Mouse (Mus musculus) midbrain, embryonic 10.5 days (tissue): ENCODE measurements around the gene Tmem98. TPM values are rescaled to one million over a fixed set of nuclear protein-coding genes. Genes with fewer than 3 reads are reported as not detected.

Source experiments
- DNase-seq: peaks from one replicate; pipeline ENCODE4 v3.0.0-alpha.2; 2017; ENCODE audit warnings: low spot score
- H3K27ac ChIP-seq: fragments of 300-500 bp; sonication (generic); replicated peaks from 2 replicates; pipeline ENCODE4 v1.5.1; 2016; ENCODE audit warnings: mild to moderate bottlenecking
- H3K27me3 ChIP-seq: fragments of 300-500 bp; sonication (generic); 2 replicates; pipeline ENCODE4 v1.6.1; 2016; ENCODE audit warnings: low read depth, mild to moderate bottlenecking; ENCODE audit not compliant: poor library complexity, severe bottlenecking
- H3K36me3 ChIP-seq: fragments of 300-500 bp; sonication (generic); 2 replicates; pipeline ENCODE4 v1.6.1; 2016; ENCODE audit warnings: mild to moderate bottlenecking, moderate library complexity
- H3K4me1 ChIP-seq: fragments of 300-500 bp; sonication (generic); 2 replicates; pipeline ENCODE4 v1.6.1; 2016
- H3K4me3 ChIP-seq: fragments of 300-500 bp; sonication (generic); 2 replicates; pipeline ENCODE4 v1.5.1; 2016; ENCODE audit warnings: mild to moderate bottlenecking, moderate library complexity
- H3K9me3 ChIP-seq: fragments of 300-500 bp; sonication (generic); replicated peaks from 2 replicates; pipeline ENCODE4 v1.6.1; 2016; ENCODE audit warnings: mild to moderate bottlenecking
- WGBS: fragments of 180-500 bp; shearing (Covaris S2); methylation state at CpG from one replicate; pipeline ENCODE4 v1.1.7; 2016; 5-methylcytosine and 5-hydroxymethylcytosine counted together
- polyA plus RNA-seq: library from polyadenylated mRNA; unstranded; fragments of >200 nt; fragmentation: Nextera tagmentation; extraction: Ambion mirVana; gene quantifications from 2 replicates; pipeline ENCODE4 v1.2.1, GENCODE M21; 2016

Tmem98 gene
- polyA plus RNA-seq, 1 experiment from 2014 or later = 94.5 TPM

DNA sequence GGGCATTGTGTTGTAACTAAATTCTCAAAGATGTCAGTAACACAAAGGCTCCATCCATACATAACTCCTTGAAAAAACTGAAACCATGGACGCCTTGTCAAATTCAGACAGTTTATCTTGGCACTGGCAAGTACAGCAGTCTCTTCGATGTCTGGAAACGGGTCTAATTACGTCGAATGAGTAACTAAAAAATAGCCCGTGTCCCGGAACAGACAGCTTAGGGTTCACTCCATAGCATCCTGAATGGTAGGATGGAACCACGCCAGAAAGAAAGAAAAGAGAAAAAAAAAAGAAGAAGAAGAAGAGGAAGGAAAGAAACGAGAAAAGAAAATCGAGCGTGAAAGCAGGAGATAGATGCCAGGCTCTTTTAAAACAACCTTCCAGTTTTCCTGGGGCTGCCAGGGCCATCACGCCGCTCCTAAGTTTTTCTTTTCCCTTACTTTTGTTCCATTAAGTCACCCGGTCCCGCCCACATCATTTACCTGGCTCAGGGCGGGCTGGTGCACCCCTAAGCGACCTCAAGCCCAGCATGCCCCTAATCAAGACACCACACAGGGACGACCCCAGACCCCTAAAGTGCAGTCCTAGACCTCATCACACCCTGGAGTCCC is 31.0 kb upstream of the Tmem98 start:
- no peaks in the 10 kb centered on the region for H3K9me3 ChIP-seq
- DNase-seq = no peak
- whole genome bisulfite sequencing = 8% methylated on average over 18 of the region's 18 CpGs
- H3K4me3 ChIP-seq = peak overlapping the region; percentile 80
- H3K36me3 ChIP-seq = no peaks in the 10 kb centered on the region
- H3K4me1 ChIP-seq = peaks cover 17% of the 10 kb centered on the region
- H3K27me3 ChIP-seq = peaks cover 26% of the 10 kb centered on the region
- peak overlapping the region; percentile 79 for H3K27ac ChIP-seq

DNA sequence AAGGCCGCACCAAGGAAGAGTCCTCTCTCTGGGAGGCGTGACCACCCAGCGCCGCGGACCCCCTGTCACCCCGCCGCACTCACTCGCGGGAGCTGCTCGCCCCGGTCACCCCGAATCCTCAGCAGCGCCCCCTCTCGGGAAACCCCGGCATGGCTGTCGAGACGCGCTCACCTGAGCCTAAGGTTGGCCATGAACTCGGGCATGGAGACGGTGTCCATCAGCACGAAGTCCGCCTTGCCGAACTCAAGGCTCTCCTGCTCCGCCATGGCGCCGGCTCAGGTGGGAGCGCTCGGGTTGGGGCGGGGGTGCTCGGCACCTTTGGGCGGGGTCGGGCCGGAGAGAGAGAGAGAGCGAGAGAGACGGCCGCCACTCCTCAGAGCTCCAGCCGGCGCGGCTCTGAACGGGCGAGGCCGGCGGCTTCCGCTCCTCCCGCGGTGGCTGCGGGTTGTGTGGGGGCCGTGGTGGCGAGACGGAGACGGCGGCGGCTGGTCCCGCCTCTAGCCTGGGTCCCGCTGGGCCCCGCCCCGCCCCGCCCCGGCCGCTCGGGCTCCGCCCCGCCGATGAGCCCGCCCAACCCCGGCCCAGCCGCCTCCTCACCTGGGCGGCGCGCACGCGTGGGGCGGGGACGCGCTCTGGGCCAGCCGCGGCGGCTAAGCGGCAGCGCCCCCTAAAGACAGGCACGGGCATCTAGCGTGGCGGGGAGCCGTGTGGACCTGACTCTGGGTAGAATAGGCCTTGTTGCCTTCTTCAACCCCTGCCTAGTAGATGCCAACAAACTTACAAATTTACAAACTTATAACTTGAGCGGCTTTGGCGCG is 30.2 kb upstream of the Tmem98 start, which contains the start of gene Myo1d:
Myo1d (minus strand) TSS at position 499 of the 818 bp plus-strand sequence.
- Histone ChIP-seq H3K36me3 (no peaks in the 10 kb centered on the region), H3K4me1 (peaks cover 17% of the 10 kb centered on the region), H3K9me3 (no peaks in the 10 kb centered on the region), H3K27ac (peak within 1 kb of the TSS; percentile 79), H3K4me3 (peak within 1 kb of the TSS; percentile 80), H3K27me3 (peaks cover 26% of the 10 kb centered on the region)
- 1% methylated on average over 69 of the region's 87 CpGs for WGBS
- peak; percentile 86 for DNase-seq

GRCm38 (mm10) chr11:80781535-80781934 is 28.4 kb upstream of the Tmem98 start:
- no peaks in the 10 kb centered on the region for H3K36me3 ChIP-seq
- peaks cover 17% of the 10 kb centered on the region for H3K4me1 ChIP-seq
- DNase-seq = no peak
- WGBS = 92% methylated on average over 2 of the region's 2 CpGs
- H3K9me3 ChIP-seq = no peaks in the 10 kb centered on the region
- no peak overlapping the region for H3K27ac ChIP-seq
- H3K4me3 ChIP-seq = no peak overlapping the region
- peaks cover 26% of the 10 kb centered on the region for H3K27me3 ChIP-seq

GRCm38 (mm10) chr11:80783460-80783859 is 26.5 kb upstream of the Tmem98 start:
- Histone ChIP-seq H3K4me3 (no peak overlapping the region), H3K27me3 (peaks cover 13% of the 10 kb centered on the region), H3K27ac (no peak overlapping the region), H3K9me3 (no peaks in the 10 kb centered on the region), H3K36me3 (no peaks in the 10 kb centered on the region), H3K4me1 (peaks cover 17% of the 10 kb centered on the region)
- WGBS = 86% methylated on average over 7 of the region's 7 CpGs
- DNase-seq = no peak

GRCm38 (mm10) chr11:80784294-80784743 is 25.7 kb upstream of the Tmem98 start:
- Histone ChIP-seq H3K9me3 (no peaks in the 10 kb centered on the region), H3K27me3 (peaks cover 5% of the 10 kb centered on the region), H3K4me1 (peaks cover 13% of the 10 kb centered on the region), H3K36me3 (no peaks in the 10 kb centered on the region), H3K27ac (no peak overlapping the region), H3K4me3 (no peak overlapping the region)
- DNase-seq = no peak
- WGBS = 79% methylated on average over 3 of the region's 3 CpGs

- no peaks in the 10 kb centered on the region for H3K36me3 ChIP-seq
- DNase-seq = no peak
- no peaks in the 10 kb centered on the region for H3K9me3 ChIP-seq
- no peak overlapping the region for H3K27ac ChIP-seq
- no peaks in the 10 kb centered on the region for H3K4me1 ChIP-seq
- no peak overlapping the region for H3K4me3 ChIP-seq
- 84% methylated on average over 5 of the region's 5 CpGs for WGBS
- no peaks in the 10 kb centered on the region for H3K27me3 ChIP-seq
Observed at GRCm38 (mm10) chr11:80785672-80786071, 24.3 kb upstream of the Tmem98 start.

- WGBS = 66% methylated on average over 7 of the region's 7 CpGs
- Histone ChIP-seq H3K36me3 (no peaks in the 10 kb centered on the region), H3K27ac (no peak overlapping the region), H3K4me3 (no peak overlapping the region), H3K9me3 (no peaks in the 10 kb centered on the region), H3K4me1 (no peaks in the 10 kb centered on the region), H3K27me3 (no peaks in the 10 kb centered on the region)
- no peak for DNase-seq
Observed at GRCm38 (mm10) chr11:80789647-80790240, 20.2 kb upstream of the Tmem98 start.

GRCm38 (mm10) chr11:80790413-80790812 is 19.6 kb upstream of the Tmem98 start:
- H3K27me3 ChIP-seq = no peaks in the 10 kb centered on the region
- H3K9me3 ChIP-seq = no peaks in the 10 kb centered on the region
- no peak for DNase-seq
- H3K4me3 ChIP-seq = no peak overlapping the region
- 73% methylated on average over 3 of the region's 3 CpGs for WGBS
- H3K4me1 ChIP-seq = no peaks in the 10 kb centered on the region
- H3K36me3 ChIP-seq = no peaks in the 10 kb centered on the region
- H3K27ac ChIP-seq = no peak overlapping the region

DNA sequence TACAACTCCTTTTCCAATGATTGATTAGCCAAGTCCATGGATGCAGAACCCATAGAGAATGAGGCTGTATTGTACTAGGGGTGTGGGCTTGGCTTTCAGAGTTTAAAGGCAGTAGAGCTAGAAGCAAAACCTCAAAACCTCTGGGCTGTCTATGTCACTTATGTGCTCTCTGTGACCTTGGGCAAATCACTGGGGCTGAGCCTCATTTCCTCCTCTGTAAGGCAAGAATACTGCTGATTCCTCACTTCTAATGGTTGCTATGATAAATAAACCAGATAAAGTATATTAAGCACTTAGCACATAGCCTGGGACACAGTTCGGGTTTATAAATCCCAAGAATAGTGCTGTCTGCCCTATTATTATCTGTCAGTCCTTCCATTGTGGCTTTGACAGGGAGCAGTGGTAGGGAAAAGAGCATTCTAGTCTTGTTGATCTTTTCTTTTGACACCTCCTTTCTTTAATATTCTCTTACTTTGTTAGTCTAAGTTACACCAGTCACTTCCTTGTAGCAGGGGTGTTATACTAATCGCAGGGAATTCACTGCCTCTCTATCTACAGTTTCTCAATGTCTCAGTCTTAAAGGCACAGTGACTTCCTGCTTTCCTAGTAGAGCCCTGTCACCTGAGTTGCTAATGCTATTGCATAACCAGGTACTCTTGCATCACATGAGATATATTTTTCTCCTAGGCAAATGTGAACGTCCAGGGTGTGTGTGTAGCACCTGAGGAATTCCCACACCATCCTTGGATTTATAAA is 18.1 kb upstream of the Tmem98 start:
- no peak overlapping the region for H3K4me3 ChIP-seq
- no peaks in the 10 kb centered on the region for H3K9me3 ChIP-seq
- 87% methylated on average over 3 of the region's 3 CpGs for WGBS
- H3K27ac ChIP-seq = no peak overlapping the region
- no peaks in the 10 kb centered on the region for H3K4me1 ChIP-seq
- no peak for DNase-seq
- H3K27me3 ChIP-seq = no peaks in the 10 kb centered on the region
- H3K36me3 ChIP-seq = no peaks in the 10 kb centered on the region

- no peaks in the 10 kb centered on the region for H3K9me3 ChIP-seq
- no peaks in the 10 kb centered on the region for H3K27me3 ChIP-seq
- no peaks in the 10 kb centered on the region for H3K4me1 ChIP-seq
- no peak overlapping the region for H3K27ac ChIP-seq
- DNase-seq = no peak
- no peak overlapping the region for H3K4me3 ChIP-seq
- 86% methylated on average over 4 of the region's 4 CpGs for WGBS
- no peaks in the 10 kb centered on the region for H3K36me3 ChIP-seq
Observed at GRCm38 (mm10) chr11:80793386-80793785, 16.6 kb upstream of the Tmem98 start.

GRCm38 (mm10) chr11:80794290-80794689 is 15.7 kb upstream of the Tmem98 start:
- WGBS = 91% methylated on average over 4 of the region's 4 CpGs

DNA sequence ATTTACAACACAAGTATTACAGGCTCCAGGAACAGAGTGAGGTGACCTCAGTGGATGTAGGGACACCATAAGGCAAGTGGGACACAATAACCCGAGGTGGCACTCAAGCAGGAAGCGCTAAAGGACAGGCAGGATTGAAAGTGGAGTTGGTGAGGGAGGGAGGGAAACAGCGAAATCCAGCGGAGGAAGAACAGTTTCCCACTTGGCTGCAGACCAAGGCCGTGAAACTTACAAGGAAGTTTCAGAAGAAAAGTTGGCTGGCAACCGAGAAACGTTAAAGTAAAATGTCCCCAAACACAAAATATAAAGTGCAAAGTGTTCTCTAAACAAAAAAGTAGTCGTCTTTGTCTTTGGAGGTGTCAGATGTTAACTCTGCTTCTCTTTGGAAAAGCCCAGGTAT is 14.5 kb upstream of the Tmem98 start:
- Histone ChIP-seq H3K4me3 (no peak overlapping the region), H3K9me3 (no peaks in the 10 kb centered on the region), H3K27me3 (no peaks in the 10 kb centered on the region; the same call in 1 of the 2 replicates), H3K27ac (no peak overlapping the region), H3K36me3 (no peaks in the 10 kb centered on the region), H3K4me1 (no peaks in the 10 kb centered on the region)
- DNase-seq = no peak
- 81% methylated on average over 8 of the region's 8 CpGs for WGBS

More at GRCm38 (mm10) chr11:80794290-80794689, 15.7 kb upstream of the Tmem98 start:
- H3K27me3 ChIP-seq = no peaks in the 10 kb centered on the region; the same call in 1 of the 2 replicates
- H3K4me1 ChIP-seq = no peaks in the 10 kb centered on the region
- no peaks in the 10 kb centered on the region for H3K36me3 ChIP-seq
- no peak overlapping the region for H3K27ac ChIP-seq
- no peaks in the 10 kb centered on the region for H3K9me3 ChIP-seq
- DNase-seq = no peak
- no peak overlapping the region for H3K4me3 ChIP-seq
